Mouse (Mus musculus) gastrocnemius, postnatal 25 days (tissue): ENCODE results near the gene Nppb. TPM values are rescaled to one million over a fixed set of nuclear protein-coding genes. Genes with fewer than 3 reads are reported as not detected.

Experiments used
- total RNA-seq, 2 experiments: library from RNA; stranded (reverse); gene quantifications; 1 replicate in 1 of 2; 2 replicates in 1 of 2; pipeline ENCODE4 v1.2.3; 2021

Gene Nppb
- total RNA-seq, 2 experiments from 2014 or later: not detected

Other genes with a start within 250 kb of the Nppb start
- gene Zfp984, start 176.0 kb upstream of the Nppb start, total RNA-seq: under 1 TPM; 0.84 to 0.99 TPM
- 1 to 10 TPM; 8.1 to 8.2 TPM for gene Zfp933, start 137.4 kb upstream of the Nppb start, total RNA-seq
- gene Miip, start 117.0 kb upstream of the Nppb start, total RNA-seq: 1 to 10 TPM; 4.3 to 4.4 TPM
- 1 to 10 TPM; 4.7 to 5.5 TPM for gene Fv1, start 116.8 kb upstream of the Nppb start, total RNA-seq
- gene Mfn2, start 81.1 kb upstream of the Nppb start, total RNA-seq: 100 to 1,000 TPM; 346 to 413 TPM
- 10 to 100 TPM; 25.2 to 28.9 TPM for gene Plod1, start 49.0 kb upstream of the Nppb start, total RNA-seq
- 10 to 100 TPM; 19.1 to 20.0 TPM for gene 2510039O18Rik, start 44.9 kb upstream of the Nppb start, total RNA-seq
- gene Nppa, start 14.9 kb downstream of the Nppb start, total RNA-seq: not detected
- 1 to 10 TPM; 3.5 to 4.7 TPM for gene Clcn6, start 53.0 kb downstream of the Nppb start, total RNA-seq
- 1 to 10 TPM; 6.8 to 9.4 TPM for gene Mthfr, start 53.3 kb downstream of the Nppb start, total RNA-seq
- 10 to 100 TPM; 10.9 to 16.2 TPM for gene Agtrap, start 102.2 kb downstream of the Nppb start, total RNA-seq
- 10 to 100 TPM; 10.2 to 11.0 TPM for gene Mad2l2, start 144.6 kb downstream of the Nppb start, total RNA-seq
- gene Draxin, start 144.9 kb downstream of the Nppb start, total RNA-seq: not detected
- 10 to 100 TPM; 28.8 to 29.8 TPM for gene Fbxo6, start 166.4 kb downstream of the Nppb start, total RNA-seq
- 1 to 10 TPM; 6.4 to 7.1 TPM for gene Fbxo44, start 174.7 kb downstream of the Nppb start, total RNA-seq
- gene Fbxo2, start 174.8 kb downstream of the Nppb start, total RNA-seq: under 1 TPM in 1 of 2 experiments, not detected in 1; 0.28 TPM